Mouse (Mus musculus): ENCODE data around the gene Rcc2. TPM values are rescaled to one million over a fixed set of nuclear protein-coding genes. Genes with fewer than 3 reads are reported as not detected.

Rcc2 gene
- total and polyA plus RNA-seq, 3 experiments = 106 to 525 (median 205) TPM

DNA sequence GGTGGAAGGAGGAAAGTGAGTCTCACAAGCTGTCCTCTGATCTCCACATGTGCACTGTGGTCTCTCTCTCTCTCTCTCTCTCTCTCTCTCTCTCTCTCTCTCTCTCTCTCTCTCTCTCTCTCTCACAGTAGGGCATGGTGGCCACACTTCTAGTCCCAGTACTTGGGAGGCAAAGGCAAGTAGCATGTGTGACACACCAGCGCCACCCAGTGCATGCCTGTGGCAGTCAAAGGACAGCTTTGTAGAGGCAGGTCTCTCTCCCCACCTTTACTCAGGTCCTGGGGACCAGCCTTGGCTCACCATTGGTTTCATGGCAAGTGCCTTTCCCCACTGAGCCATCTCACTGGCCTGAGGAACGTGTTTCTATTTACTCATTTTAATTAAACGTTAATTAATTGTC, 44.3 kb downstream of the Rcc2 start:
- peak; percentile 64; the same call in 1 of the 2 replicates for ATAC-seq (ENCODE audit: extremely low read depth, insufficient number of reproducible peaks, low FRiP score, poor library complexity, severe bottlenecking)
- H3K4me3 ChIP-seq (ENCODE audit: low read depth, low read length) = no peak overlapping the region

DNA sequence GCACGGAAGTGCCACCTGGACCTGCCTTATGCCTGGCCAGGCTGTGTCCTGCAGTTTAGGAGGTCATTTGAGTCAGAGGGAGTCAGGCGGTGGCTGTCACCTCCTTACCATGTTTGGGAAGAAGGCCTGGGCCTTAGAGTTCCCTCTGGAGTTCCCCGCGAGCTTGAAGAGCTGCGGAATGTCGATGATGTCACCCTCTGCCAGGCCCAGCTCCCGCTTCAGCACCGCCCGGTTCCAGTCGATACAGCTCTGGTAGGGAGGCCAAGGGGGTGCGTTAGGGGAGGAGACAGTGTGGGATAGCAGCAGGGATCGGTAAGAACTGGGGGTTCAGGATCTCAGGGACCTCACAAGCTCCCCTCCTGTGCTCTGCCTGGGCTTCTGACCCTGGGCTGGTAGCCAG, 47.6 kb downstream of the Rcc2 start:
- H3K27me3 ChIP-seq (ENCODE audit: insufficient read depth, low read length) = peaks cover 45% of the 10 kb centered on the region
- H3K4me3 ChIP-seq (ENCODE audit: low read depth, low read length) = no peak overlapping the region
- DNase-seq (ENCODE audit: low spot score) (no peak), ATAC-seq (ENCODE audit: extremely low read depth, insufficient number of reproducible peaks, low FRiP score, poor library complexity, severe bottlenecking) (no peak)
- H3K36me3 ChIP-seq (replicated peaks) = no peaks in the 10 kb centered on the region
- H3K9me3 ChIP-seq (replicated peaks) = no peaks in the 10 kb centered on the region
- TF ChIP-seq GATA2 (IDR thresholded peaks at IDR 0.05; ENCODE audit: borderline replicate concordance, low read depth, low read length) (no peak), POLR2AphosphoS5 (IDR thresholded peaks at IDR 0.05; ENCODE audit: insufficient replicate concordance, low read depth, low read length) (no peak), GATA1 (IDR thresholded peaks at IDR 0.05; ENCODE audit: borderline replicate concordance, low read length) (no peak)
- H3K4me1 ChIP-seq (ENCODE audit: insufficient read depth, low read depth, low read length) = peaks cover 8% of the 10 kb centered on the region; the same call in 1 of the 2 replicates

More for the DNA sequence above, 44.3 kb downstream of the Rcc2 start:
- peaks cover 24% of the 10 kb centered on the region for H3K4me1 ChIP-seq (ENCODE audit: insufficient read depth, low read depth, low read length)
- no peak for DNase-seq (ENCODE audit: low spot score)
- TF ChIP-seq TAL1 (conservative IDR thresholded peaks at IDR 0.05; ENCODE audit: low read depth, low read length) = no peak
- no peak for TF ChIP-seq GATA1 (IDR thresholded peaks at IDR 0.05; ENCODE audit: borderline replicate concordance, low read length)
- TF ChIP-seq GATA2 (IDR thresholded peaks at IDR 0.05; ENCODE audit: borderline replicate concordance, low read depth, low read length) = no peak
- TF ChIP-seq CTCF (IDR thresholded peaks at IDR 0.05; ENCODE audit: low read depth, low read length) = peak; percentile 35; the same call in 1 of the 2 replicates
- TF ChIP-seq POLR2AphosphoS5 (IDR thresholded peaks at IDR 0.05; ENCODE audit: insufficient replicate concordance, low read depth, low read length) = no peak
- H3K36me3 ChIP-seq (replicated peaks) = no peaks in the 10 kb centered on the region
- H3K9me3 ChIP-seq (replicated peaks) = no peaks in the 10 kb centered on the region
- H3K27me3 ChIP-seq (ENCODE audit: insufficient read depth, low read length) = peaks cover 49% of the 10 kb centered on the region

DNA sequence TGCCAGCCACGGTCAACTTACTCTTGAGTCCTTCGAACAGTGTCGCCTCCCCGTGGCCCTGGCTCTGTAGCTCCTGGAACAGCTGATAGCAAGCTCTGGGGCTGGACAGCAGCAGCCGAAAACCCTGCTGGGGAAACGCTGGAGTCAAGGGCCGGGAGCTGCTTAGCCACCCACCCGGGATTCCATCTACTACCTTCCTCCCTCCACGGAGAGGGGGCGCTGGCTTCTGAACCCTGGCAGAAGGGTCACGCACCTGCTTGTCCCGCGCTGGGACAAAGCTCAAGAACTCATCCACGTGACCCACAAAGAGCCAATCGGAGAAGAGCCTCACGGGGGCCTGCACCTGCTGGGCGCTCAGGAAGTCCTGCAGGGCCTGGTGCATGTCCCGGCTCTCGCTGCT, 50.0 kb downstream of the Rcc2 start:
- TF ChIP-seq GATA2 (IDR thresholded peaks at IDR 0.05; ENCODE audit: borderline replicate concordance, low read depth, low read length) (no peak), GATA1 (IDR thresholded peaks at IDR 0.05; ENCODE audit: borderline replicate concordance, low read length) (no peak)
- no peaks in the 10 kb centered on the region for H3K36me3 ChIP-seq (replicated peaks)
- H3K27me3 ChIP-seq (ENCODE audit: insufficient read depth, low read length) = peaks cover 44% of the 10 kb centered on the region
- ATAC-seq (ENCODE audit: extremely low read depth, insufficient number of reproducible peaks, low FRiP score, poor library complexity, severe bottlenecking) = no peak
- no peak for DNase-seq (ENCODE audit: low spot score)
- H3K9me3 ChIP-seq (replicated peaks) = no peaks in the 10 kb centered on the region
- H3K4me1 ChIP-seq (ENCODE audit: insufficient read depth, low read depth, low read length) = no peaks in the 10 kb centered on the region
- H3K4me3 ChIP-seq (ENCODE audit: low read depth, low read length) = no peak overlapping the region

DNA sequence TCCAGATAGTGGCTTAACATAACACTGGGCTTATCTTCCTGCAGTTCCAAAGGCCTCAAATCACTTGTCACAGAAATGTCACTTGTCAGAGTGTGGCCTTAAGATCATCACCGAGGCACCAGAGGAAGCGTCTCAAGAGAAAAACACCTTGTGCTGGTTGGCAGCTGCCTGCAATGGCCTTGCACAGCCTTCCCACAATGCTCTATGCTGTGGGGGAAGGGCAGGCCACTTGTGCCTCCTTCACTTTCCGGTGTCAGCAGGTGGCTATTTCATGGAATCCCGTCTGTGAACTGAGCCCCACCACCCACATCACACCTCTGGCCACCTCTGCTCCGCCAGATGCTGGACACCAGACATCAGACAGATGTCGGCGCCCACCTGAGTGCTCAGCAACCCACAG, 53.0 kb downstream of the Rcc2 start:
- ATAC-seq (ENCODE audit: extremely low read depth, insufficient number of reproducible peaks, low FRiP score, poor library complexity, severe bottlenecking) = no peak

DNA sequence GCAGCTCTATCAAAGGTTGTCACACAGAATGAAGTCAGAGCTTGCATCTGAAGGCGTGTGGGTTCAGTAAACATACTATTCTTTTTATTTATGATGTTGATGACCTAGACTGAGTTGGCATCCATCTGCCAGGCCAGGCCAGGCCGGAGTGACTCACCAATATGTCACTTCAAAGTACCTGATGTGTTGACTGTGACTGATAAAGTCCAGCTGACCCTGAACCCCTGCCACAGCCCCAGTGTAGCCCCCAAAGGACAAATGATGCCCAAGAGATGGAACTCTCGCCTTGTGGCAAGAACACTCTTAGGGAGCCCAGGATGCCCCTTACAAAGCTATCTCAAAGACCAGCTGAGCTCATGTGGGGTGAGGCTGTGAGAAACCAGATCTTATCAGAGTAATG, 55.5 kb downstream of the Rcc2 start:
- H3K4me1 ChIP-seq (ENCODE audit: insufficient read depth, low read depth, low read length) = peaks cover 5% of the 10 kb centered on the region
- H3K27me3 ChIP-seq (ENCODE audit: insufficient read depth, low read length) = peaks cover 36% of the 10 kb centered on the region
- TF ChIP-seq CTCF (IDR thresholded peaks at IDR 0.05; ENCODE audit: low read depth, low read length) = no peak
- no peak for TF ChIP-seq POLR2AphosphoS5 (IDR thresholded peaks at IDR 0.05; ENCODE audit: insufficient replicate concordance, low read depth, low read length)
- no peak for TF ChIP-seq GATA2 (IDR thresholded peaks at IDR 0.05; ENCODE audit: borderline replicate concordance, low read depth, low read length)
- no peak for TF ChIP-seq GATA1 (IDR thresholded peaks at IDR 0.05; ENCODE audit: borderline replicate concordance, low read length)
- TF ChIP-seq TAL1 (conservative IDR thresholded peaks at IDR 0.05; ENCODE audit: low read depth, low read length) = no peak
- ATAC-seq (ENCODE audit: extremely low read depth, insufficient number of reproducible peaks, low FRiP score, poor library complexity, severe bottlenecking) (no peak), DNase-seq (ENCODE audit: low spot score) (no peak)
- H3K9me3 ChIP-seq (replicated peaks) = no peaks in the 10 kb centered on the region
- H3K4me3 ChIP-seq (ENCODE audit: low read depth, low read length) = no peak overlapping the region
- no peaks in the 10 kb centered on the region for H3K36me3 ChIP-seq (replicated peaks)

More for the DNA sequence above, 53.0 kb downstream of the Rcc2 start:
- Histone ChIP-seq H3K9me3 (replicated peaks) (no peaks in the 10 kb centered on the region), H3K4me1 (ENCODE audit: insufficient read depth, low read depth, low read length) (peaks cover 5% of the 10 kb centered on the region), H3K36me3 (replicated peaks) (no peaks in the 10 kb centered on the region), H3K4me3 (ENCODE audit: low read depth, low read length) (no peak overlapping the region), H3K27me3 (ENCODE audit: insufficient read depth, low read length) (peaks cover 34% of the 10 kb centered on the region)
- no peak for DNase-seq (ENCODE audit: low spot score)
- TF ChIP-seq POLR2AphosphoS5 (IDR thresholded peaks at IDR 0.05; ENCODE audit: insufficient replicate concordance, low read depth, low read length) = no peak

DNA sequence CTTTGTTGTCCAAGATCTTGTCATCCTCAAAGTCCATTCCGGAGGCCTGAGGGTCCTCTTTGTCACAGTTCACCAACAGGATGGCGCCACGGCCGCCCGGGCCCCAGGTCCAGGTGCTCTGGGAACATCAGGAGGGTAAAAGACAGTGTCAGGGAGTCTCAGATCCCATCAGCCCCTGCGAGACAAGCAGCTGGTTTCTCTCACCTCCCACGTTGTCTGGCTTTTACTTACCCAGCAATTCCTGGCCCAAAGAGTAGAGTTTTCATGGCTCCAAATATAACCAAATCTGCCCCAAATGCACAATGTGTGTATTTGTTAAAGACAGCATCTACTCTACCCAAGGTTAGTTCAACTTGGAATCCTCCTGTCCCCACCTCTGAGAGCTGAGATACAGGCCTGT, 61.3 kb downstream of the Rcc2 start:
- no peak overlapping the region for H3K4me3 ChIP-seq (ENCODE audit: low read depth, low read length)
- no peaks in the 10 kb centered on the region for H3K9me3 ChIP-seq (replicated peaks)
- DNase-seq (ENCODE audit: low spot score) (no peak), ATAC-seq (ENCODE audit: extremely low read depth, insufficient number of reproducible peaks, low FRiP score, poor library complexity, severe bottlenecking) (no peak)
- no peak for TF ChIP-seq TAL1 (conservative IDR thresholded peaks at IDR 0.05; ENCODE audit: low read depth, low read length)
- no peak for TF ChIP-seq CTCF (IDR thresholded peaks at IDR 0.05; ENCODE audit: low read depth, low read length)
- TF ChIP-seq GATA2 (IDR thresholded peaks at IDR 0.05; ENCODE audit: borderline replicate concordance, low read depth, low read length) = no peak
- TF ChIP-seq GATA1 (IDR thresholded peaks at IDR 0.05; ENCODE audit: borderline replicate concordance, low read length) = no peak
- no peak for TF ChIP-seq POLR2AphosphoS5 (IDR thresholded peaks at IDR 0.05; ENCODE audit: insufficient replicate concordance, low read depth, low read length)
- no peaks in the 10 kb centered on the region for H3K4me1 ChIP-seq (ENCODE audit: insufficient read depth, low read depth, low read length)
- H3K36me3 ChIP-seq (replicated peaks) = no peaks in the 10 kb centered on the region
- H3K27me3 ChIP-seq (ENCODE audit: insufficient read depth, low read length) = peaks cover 25% of the 10 kb centered on the region

DNA sequence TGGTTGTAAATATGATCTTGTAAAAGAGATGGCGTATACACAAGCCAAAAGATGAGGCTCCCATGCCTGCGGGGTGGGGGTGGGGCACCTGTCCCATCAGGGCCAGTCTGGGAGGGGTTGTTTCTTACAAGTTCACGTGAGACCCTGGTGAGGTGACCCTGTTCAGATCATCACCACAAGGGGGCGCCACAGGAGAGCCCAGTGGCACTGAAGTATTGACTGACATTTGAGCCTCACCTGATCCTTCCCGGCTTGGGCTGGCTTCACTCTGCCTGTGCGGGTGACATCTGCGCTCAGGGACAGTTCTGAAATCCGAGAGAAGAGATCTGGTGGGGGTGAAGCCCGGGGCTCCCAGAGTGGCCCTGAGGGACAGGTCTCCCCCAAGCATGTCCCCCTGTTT, 62.8 kb downstream of the Rcc2 start:
- ATAC-seq (ENCODE audit: extremely low read depth, insufficient number of reproducible peaks, low FRiP score, poor library complexity, severe bottlenecking) (no peak), DNase-seq (ENCODE audit: low spot score) (no peak)
- Histone ChIP-seq H3K27me3 (ENCODE audit: insufficient read depth, low read length) (peaks cover 22% of the 10 kb centered on the region), H3K4me3 (ENCODE audit: low read depth, low read length) (no peak overlapping the region), H3K4me1 (ENCODE audit: insufficient read depth, low read depth, low read length) (no peaks in the 10 kb centered on the region), H3K9me3 (replicated peaks) (no peaks in the 10 kb centered on the region), H3K36me3 (replicated peaks) (no peaks in the 10 kb centered on the region)
- peak; percentile 62; the same call in 1 of the 2 replicates for TF ChIP-seq CTCF (IDR thresholded peaks at IDR 0.05; ENCODE audit: low read depth, low read length)
- TF ChIP-seq TAL1 (conservative IDR thresholded peaks at IDR 0.05; ENCODE audit: low read depth, low read length) = no peak
